Mouse (Mus musculus) ovary, adult 18-20 months (tissue): ENCODE measurements at regions not wholly inside any gene's neighbourhood (a gene's known extent, or its start where the extent isn't known, plus 50 kb on each side); places are given as distances from the start of the nearest gene placed in this dataset.

ENCODE experiments used
- DNase-seq: peaks from one replicate; pipeline ENCODE4 v3.0.0; 2022; ENCODE audit warnings: low spot score, mixed read lengths

GRCm38 (mm10) chr1:154080505-154081380, 120.2 kb upstream of the Zfp648 start:
- no peak for DNase-seq

GRCm38 (mm10) chr1:154086145-154086544, 114.8 kb upstream of the Zfp648 start:
- no peak for DNase-seq

- no peak for DNase-seq
These were observed 111.2 kb upstream of the Zfp648 start for GRCm38 (mm10) chr1:154089815-154090214.

GRCm38 (mm10) chr1:154090521-154091490, 110.2 kb upstream of the Zfp648 start:
- DNase-seq: no peak

- DNase-seq: no peak
These were observed 107.4 kb upstream of the Zfp648 start for GRCm38 (mm10) chr1:154093549-154093948.

GRCm38 (mm10) chr1:154094357-154094756, 106.6 kb upstream of the Zfp648 start:
- no peak for DNase-seq

GRCm38 (mm10) chr1:154096113-154096512, 104.9 kb upstream of the Zfp648 start:
- no peak for DNase-seq

- DNase-seq: no peak
These were observed 104.1 kb upstream of the Zfp648 start for GRCm38 (mm10) chr1:154096911-154097310.

GRCm38 (mm10) chr1:154097656-154098055, 103.3 kb upstream of the Zfp648 start:
- no peak for DNase-seq

- DNase-seq: no peak
These were observed 100.4 kb upstream of the Zfp648 start for GRCm38 (mm10) chr1:154100556-154100955.

GRCm38 (mm10) chr1:154101433-154101832, 99.6 kb upstream of the Zfp648 start:
- no peak for DNase-seq

- DNase-seq: no peak
These were observed 98.8 kb upstream of the Zfp648 start for GRCm38 (mm10) chr1:154102191-154102590.

GRCm38 (mm10) chr1:154102871-154103596, 98.0 kb upstream of the Zfp648 start:
- DNase-seq: peak; percentile 75

- no peak for DNase-seq
These were observed 97.4 kb upstream of the Zfp648 start for GRCm38 (mm10) chr1:154103597-154103923.

GRCm38 (mm10) chr1:154104006-154104600, 96.9 kb upstream of the Zfp648 start:
- no peak for DNase-seq

- DNase-seq: no peak
These were observed 96.2 kb upstream of the Zfp648 start for GRCm38 (mm10) chr1:154104779-154105178.

GRCm38 (mm10) chr1:154112500-154112899, 88.5 kb upstream of the Zfp648 start:
- no peak for DNase-seq

GRCm38 (mm10) chr1:154113291-154114050, 87.5 kb upstream of the Zfp648 start:
- no peak for DNase-seq

GRCm38 (mm10) chr1:154116188-154116710, 84.7 kb upstream of the Zfp648 start:
- DNase-seq: no peak

- no peak for DNase-seq
These were observed 83.7 kb upstream of the Zfp648 start for GRCm38 (mm10) chr1:154117346-154117687.
